Mouse (Mus musculus): ENCODE results near the gene Scaf1. TPM values are rescaled to one million over a fixed set of nuclear protein-coding genes. Genes with fewer than 3 reads are reported as not detected.

Gene Scaf1
- polyA plus RNA-seq, 1 experiment from 2014 or later: 40.0 TPM

DNA sequence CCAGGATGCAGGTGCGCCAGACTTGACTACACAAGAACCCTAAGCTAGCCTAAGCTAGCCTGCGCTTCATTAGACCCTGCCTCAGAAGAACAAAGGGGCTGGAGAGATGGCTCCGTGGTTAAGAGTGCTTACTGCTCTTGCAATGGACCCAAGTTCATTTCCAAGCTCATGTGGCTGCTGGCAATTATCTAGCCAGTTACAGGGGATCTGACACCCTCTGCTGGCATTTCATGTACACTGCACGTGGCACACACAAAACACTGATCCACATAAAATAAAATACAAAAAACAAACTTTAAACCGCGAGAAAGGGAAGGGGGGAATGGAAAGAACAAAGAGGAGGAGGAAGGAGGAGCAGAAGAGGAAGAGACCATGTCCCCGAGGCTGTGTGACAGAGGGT is 58.0 kb downstream of the Scaf1 start:
- Histone ChIP-seq H3K9me3 (replicated peaks; ENCODE audit: control insufficient read depth, low read length) (no peaks in the 10 kb centered on the region), H3K4me2 (ENCODE audit: low read depth, low read length) (no peak overlapping the region), H3K4me1 (ENCODE audit: control insufficient read depth, insufficient read depth, low read length) (no peaks in the 10 kb centered on the region), H3K27ac (replicated peaks; ENCODE audit: low read depth, low read length) (no peak overlapping the region), H3K9ac (replicated peaks; ENCODE audit: low read length) (no peak overlapping the region), H3K36me3 (replicated peaks; ENCODE audit: control insufficient read depth, insufficient read depth, low read depth, low read length) (no peaks in the 10 kb centered on the region), H3K4me3 (ENCODE audit: low read depth, low read length) (no peak overlapping the region), H3K27me3 (ENCODE audit: control insufficient read depth, insufficient read depth, low read length) (no peaks in the 10 kb centered on the region)
- no peak for ATAC-seq (replicated peaks; ENCODE audit: insufficient number of reproducible peaks, low FRiP score, low TSS enrichment, low read depth)
- peak; percentile 64 for DNase-seq (ENCODE audit: low spot score)
- 60% methylated on average over 7 of the region's 7 CpGs for WGBS

GRCm38 (mm10) chr7:44957183-44957835 is 58.9 kb downstream of the Scaf1 start:
- no peaks in the 10 kb centered on the region for H3K4me1 ChIP-seq (ENCODE audit: control insufficient read depth, insufficient read depth, low read length)
- H3K36me3 ChIP-seq (replicated peaks; ENCODE audit: control insufficient read depth, insufficient read depth, low read depth, low read length): no peaks in the 10 kb centered on the region
- no peak overlapping the region for H3K9ac ChIP-seq (replicated peaks; ENCODE audit: low read length)
- no peak for ATAC-seq (replicated peaks; ENCODE audit: insufficient number of reproducible peaks, low FRiP score, low TSS enrichment, low read depth)
- H3K4me3 ChIP-seq (ENCODE audit: low read depth, low read length): no peak overlapping the region
- H3K27me3 ChIP-seq (ENCODE audit: control insufficient read depth, insufficient read depth, low read length): no peaks in the 10 kb centered on the region
- no peak overlapping the region for H3K4me2 ChIP-seq (ENCODE audit: low read depth, low read length)
- WGBS: 69% methylated on average over 20 of the region's 20 CpGs
- DNase-seq (ENCODE audit: low spot score): no peak
- no peak overlapping the region for H3K27ac ChIP-seq (replicated peaks; ENCODE audit: low read depth, low read length)
- no peaks in the 10 kb centered on the region for H3K9me3 ChIP-seq (replicated peaks; ENCODE audit: control insufficient read depth, low read length)

DNA sequence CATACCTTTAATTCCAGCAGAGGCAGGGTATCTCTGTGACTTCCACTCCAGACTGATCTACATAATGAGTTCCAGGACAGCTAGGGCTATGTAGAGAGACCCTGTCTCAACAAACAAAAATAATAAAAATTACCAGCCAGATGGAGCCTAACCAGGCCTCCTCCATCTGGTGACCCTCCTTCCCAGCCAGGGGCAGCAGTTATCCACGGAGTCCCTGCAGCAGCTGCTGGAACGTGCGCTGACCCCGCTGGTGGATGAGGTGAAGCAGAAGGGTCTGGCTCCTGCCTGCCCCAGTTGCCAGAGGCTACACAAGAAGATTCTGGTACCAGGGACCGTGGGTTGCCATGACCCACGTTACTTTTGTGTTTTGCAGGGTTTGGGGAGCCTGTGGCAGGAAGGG is 59.9 kb downstream of the Scaf1 start:
- ATAC-seq (replicated peaks; ENCODE audit: insufficient number of reproducible peaks, low FRiP score, low TSS enrichment, low read depth) (no peak), DNase-seq (ENCODE audit: low spot score) (no peak)
- H3K9ac ChIP-seq (replicated peaks; ENCODE audit: low read length): no peak overlapping the region

GRCm38 (mm10) chr7:44955628-44956027 is 60.5 kb downstream of the Scaf1 start:
- peak; percentile 56 for DNase-seq (ENCODE audit: low spot score)
- Histone ChIP-seq H3K27me3 (ENCODE audit: control insufficient read depth, insufficient read depth, low read length) (peaks cover 8% of the 10 kb centered on the region), H3K4me1 (ENCODE audit: control insufficient read depth, insufficient read depth, low read length) (peaks cover 6% of the 10 kb centered on the region; the same call in 1 of the 2 replicates), H3K4me2 (ENCODE audit: low read depth, low read length) (no peak overlapping the region), H3K36me3 (replicated peaks; ENCODE audit: control insufficient read depth, insufficient read depth, low read depth, low read length) (no peaks in the 10 kb centered on the region), H3K9me3 (replicated peaks; ENCODE audit: control insufficient read depth, low read length) (no peaks in the 10 kb centered on the region), H3K4me3 (ENCODE audit: low read depth, low read length) (no peak overlapping the region), H3K27ac (replicated peaks; ENCODE audit: low read depth, low read length) (no peak overlapping the region), H3K9ac (replicated peaks; ENCODE audit: low read length) (no peak overlapping the region)
- ATAC-seq (replicated peaks; ENCODE audit: insufficient number of reproducible peaks, low FRiP score, low TSS enrichment, low read depth): no peak
- WGBS: 53% methylated on average over 5 of the region's 5 CpGs

More for the DNA sequence above, 59.9 kb downstream of the Scaf1 start:
- WGBS: 48% methylated on average over 6 of the region's 6 CpGs
- H3K36me3 ChIP-seq (replicated peaks; ENCODE audit: control insufficient read depth, insufficient read depth, low read depth, low read length): no peaks in the 10 kb centered on the region
- H3K9me3 ChIP-seq (replicated peaks; ENCODE audit: control insufficient read depth, low read length): no peaks in the 10 kb centered on the region
- H3K4me3 ChIP-seq (ENCODE audit: low read depth, low read length): no peak overlapping the region
- peaks cover 5% of the 10 kb centered on the region for H3K27me3 ChIP-seq (ENCODE audit: control insufficient read depth, insufficient read depth, low read length)
- no peak overlapping the region for H3K4me2 ChIP-seq (ENCODE audit: low read depth, low read length)
- H3K27ac ChIP-seq (replicated peaks; ENCODE audit: low read depth, low read length): no peak overlapping the region
- peaks cover 6% of the 10 kb centered on the region; the same call in 1 of the 2 replicates for H3K4me1 ChIP-seq (ENCODE audit: control insufficient read depth, insufficient read depth, low read length)

- Histone ChIP-seq H3K27me3 (ENCODE audit: control insufficient read depth, insufficient read depth, low read length) (peaks cover 15% of the 10 kb centered on the region), H3K4me2 (ENCODE audit: low read depth, low read length) (no peak overlapping the region), H3K4me1 (ENCODE audit: control insufficient read depth, insufficient read depth, low read length) (peaks cover 6% of the 10 kb centered on the region; the same call in 1 of the 2 replicates), H3K27ac (replicated peaks; ENCODE audit: low read depth, low read length) (no peak overlapping the region), H3K9me3 (replicated peaks; ENCODE audit: control insufficient read depth, low read length) (no peaks in the 10 kb centered on the region), H3K36me3 (replicated peaks; ENCODE audit: control insufficient read depth, insufficient read depth, low read depth, low read length) (no peaks in the 10 kb centered on the region), H3K4me3 (ENCODE audit: low read depth, low read length) (no peak overlapping the region), H3K9ac (replicated peaks; ENCODE audit: low read length) (no peak overlapping the region)
- DNase-seq (ENCODE audit: low spot score) (no peak), ATAC-seq (replicated peaks; ENCODE audit: insufficient number of reproducible peaks, low FRiP score, low TSS enrichment, low read depth) (no peak)
- 81% methylated on average over 12 of the region's 12 CpGs for WGBS
Measured at GRCm38 (mm10) chr7:44954091-44954885, 61.9 kb downstream of the Scaf1 start.

GRCm38 (mm10) chr7:44953561-44953960 is 62.6 kb downstream of the Scaf1 start:
- Histone ChIP-seq H3K9me3 (replicated peaks; ENCODE audit: control insufficient read depth, low read length) (no peaks in the 10 kb centered on the region), H3K27ac (replicated peaks; ENCODE audit: low read depth, low read length) (no peak overlapping the region), H3K9ac (replicated peaks; ENCODE audit: low read length) (no peak overlapping the region), H3K4me3 (ENCODE audit: low read depth, low read length) (no peak overlapping the region), H3K4me1 (ENCODE audit: control insufficient read depth, insufficient read depth, low read length) (peaks cover 6% of the 10 kb centered on the region; the same call in 1 of the 2 replicates), H3K27me3 (ENCODE audit: control insufficient read depth, insufficient read depth, low read length) (peaks cover 15% of the 10 kb centered on the region), H3K36me3 (replicated peaks; ENCODE audit: control insufficient read depth, insufficient read depth, low read depth, low read length) (no peaks in the 10 kb centered on the region), H3K4me2 (ENCODE audit: low read depth, low read length) (no peak overlapping the region)
- ATAC-seq (replicated peaks; ENCODE audit: insufficient number of reproducible peaks, low FRiP score, low TSS enrichment, low read depth): no peak
- no peak for DNase-seq (ENCODE audit: low spot score)
- 51% methylated on average over 14 of the region's 14 CpGs for WGBS

Small RNAs within 50 kb of the gene (microRNA-seq; reads per million reads assigned to microRNA genes)
- gene Mir7054 (ENCODE audit: borderline number of aligned reads): not detected

Other genes starting within 250 kb of the Scaf1 start
- gene Nup62, start 200.3 kb downstream of the Scaf1 start, polyA plus RNA-seq (2014; fragmentation: Nextera tagmentation; extraction: Ambion mirVana): 66.9 and 72.6 TPM in 2 replicates
- 0.52 and 1.9 TPM in 2 replicates for gene Il4i1, start 200.0 kb downstream of the Scaf1 start, polyA plus RNA-seq (2014; fragmentation: Nextera tagmentation; extraction: Ambion mirVana)
- 2.9 and 3.1 TPM in 2 replicates for gene Atf5, start 199.7 kb downstream of the Scaf1 start, polyA plus RNA-seq (2014; fragmentation: Nextera tagmentation; extraction: Ambion mirVana)
- gene Akt1s1, start 167.4 kb downstream of the Scaf1 start, polyA plus RNA-seq (2014; fragmentation: Nextera tagmentation; extraction: Ambion mirVana): 32.4 and 42.5 TPM in 2 replicates
- gene Tbc1d17, start 167.3 kb downstream of the Scaf1 start, polyA plus RNA-seq (2014; fragmentation: Nextera tagmentation; extraction: Ambion mirVana): 55.1 and 75.1 TPM in 2 replicates
- gene Pnkp, start 159.2 kb downstream of the Scaf1 start, polyA plus RNA-seq (2014; fragmentation: Nextera tagmentation; extraction: Ambion mirVana): 21.6 and 25.3 TPM in 2 replicates
- gene Ptov1, start 146.6 kb downstream of the Scaf1 start, polyA plus RNA-seq (2014; fragmentation: Nextera tagmentation; extraction: Ambion mirVana): 350 and 370 TPM in 2 replicates
- gene Med25, start 123.7 kb downstream of the Scaf1 start, polyA plus RNA-seq (2014; fragmentation: Nextera tagmentation; extraction: Ambion mirVana): 44.5 and 50.3 TPM in 2 replicates
- gene Fuz, start 120.3 kb downstream of the Scaf1 start, polyA plus RNA-seq (2014; fragmentation: Nextera tagmentation; extraction: Ambion mirVana): 11.8 and 13.2 TPM in 2 replicates
- 70.1 and 70.3 TPM in 2 replicates for gene Ap2a1, start 86.9 kb downstream of the Scaf1 start, polyA plus RNA-seq (2014; fragmentation: Nextera tagmentation; extraction: Ambion mirVana)
- 0.21 TPM in 1 of 2 replicates, not detected in the other for gene Tsks, start 73.2 kb downstream of the Scaf1 start, polyA plus RNA-seq (2014; fragmentation: Nextera tagmentation; extraction: Ambion mirVana)
- gene Cpt1c, start 41.5 kb downstream of the Scaf1 start, polyA plus RNA-seq (2014; fragmentation: Nextera tagmentation; extraction: Ambion mirVana): 14.3 and 17.1 TPM in 2 replicates
- gene Prmt1, start 29.8 kb downstream of the Scaf1 start, polyA plus RNA-seq (2014; fragmentation: Nextera tagmentation; extraction: Ambion mirVana): 289 and 293 TPM in 2 replicates
- 62.4 and 71.9 TPM in 2 replicates for gene Irf3, start 18.7 kb downstream of the Scaf1 start, polyA plus RNA-seq (2014; fragmentation: Nextera tagmentation; extraction: Ambion mirVana)
- 69.9 and 71.7 TPM in 2 replicates for gene Bcl2l12, start 17.7 kb downstream of the Scaf1 start, polyA plus RNA-seq (2014; fragmentation: Nextera tagmentation; extraction: Ambion mirVana)
- gene Rras, start 1.6 kb upstream of the Scaf1 start, polyA plus RNA-seq (2014; fragmentation: Nextera tagmentation; extraction: Ambion mirVana): 18.5 and 23.9 TPM in 2 replicates
- gene Prr12, start 36.5 kb upstream of the Scaf1 start, polyA plus RNA-seq (2014; fragmentation: Nextera tagmentation; extraction: Ambion mirVana): 10.9 and 11.8 TPM in 2 replicates
- gene Nosip, start 46.1 kb upstream of the Scaf1 start, polyA plus RNA-seq (2014; fragmentation: Nextera tagmentation; extraction: Ambion mirVana): 59.2 and 63.8 TPM in 2 replicates
- 17.9 and 20.3 TPM in 2 replicates for gene Prrg2, start 46.3 kb upstream of the Scaf1 start, polyA plus RNA-seq (2014; fragmentation: Nextera tagmentation; extraction: Ambion mirVana)
- 221 and 234 TPM in 2 replicates for gene Rcn3, start 75.9 kb upstream of the Scaf1 start, polyA plus RNA-seq (2014; fragmentation: Nextera tagmentation; extraction: Ambion mirVana)
- gene Fcgrt, start 87.5 kb upstream of the Scaf1 start, polyA plus RNA-seq (2014; fragmentation: Nextera tagmentation; extraction: Ambion mirVana): 12.6 TPM in 2 replicates
- gene Rps11, start 108.1 kb upstream of the Scaf1 start, polyA plus RNA-seq (2014; fragmentation: Nextera tagmentation; extraction: Ambion mirVana): 1,561 and 1,602 TPM in 2 replicates
- gene Rpl13a, start 112.4 kb upstream of the Scaf1 start, polyA plus RNA-seq (2014; fragmentation: Nextera tagmentation; extraction: Ambion mirVana): 1,418 and 1,436 TPM in 2 replicates
- gene Gm45713, start 119.9 kb upstream of the Scaf1 start, polyA plus RNA-seq (2014; fragmentation: Nextera tagmentation; extraction: Ambion mirVana): 0.20 TPM in 1 of 2 replicates, not detected in the other
- gene Flt3l, start 120.1 kb upstream of the Scaf1 start, polyA plus RNA-seq (2014; fragmentation: Nextera tagmentation; extraction: Ambion mirVana): 0.52 and 0.67 TPM in 2 replicates
- gene Pih1d1, start 137.9 kb upstream of the Scaf1 start, polyA plus RNA-seq (2014; fragmentation: Nextera tagmentation; extraction: Ambion mirVana): 102 and 104 TPM in 2 replicates
- gene Aldh16a1, start 138.2 kb upstream of the Scaf1 start, polyA plus RNA-seq (2014; fragmentation: Nextera tagmentation; extraction: Ambion mirVana): 32.3 and 39.1 TPM in 2 replicates
- gene Slc17a7, start 147.6 kb upstream of the Scaf1 start, polyA plus RNA-seq (2014; fragmentation: Nextera tagmentation; extraction: Ambion mirVana): 1.1 and 1.6 TPM in 2 replicates
- gene Gfy, start 163.2 kb upstream of the Scaf1 start, polyA plus RNA-seq (2014; fragmentation: Nextera tagmentation; extraction: Ambion mirVana): 0.52 and 0.81 TPM in 2 replicates
- gene Pth2, start 164.6 kb upstream of the Scaf1 start, polyA plus RNA-seq (2014; fragmentation: Nextera tagmentation; extraction: Ambion mirVana): not detected in 2 replicates
- 0.41 and 0.42 TPM in 2 replicates for gene Ccdc155, start 188.5 kb upstream of the Scaf1 start, polyA plus RNA-seq (2014; fragmentation: Nextera tagmentation; extraction: Ambion mirVana)
- 1.8 and 2.3 TPM in 2 replicates for gene Dkkl1, start 195.8 kb upstream of the Scaf1 start, polyA plus RNA-seq (2014; fragmentation: Nextera tagmentation; extraction: Ambion mirVana)
- gene Tead2, start 199.4 kb upstream of the Scaf1 start, polyA plus RNA-seq (2014; fragmentation: Nextera tagmentation; extraction: Ambion mirVana): 276 and 285 TPM in 2 replicates
- 0.86 and 1.1 TPM in 2 replicates for gene Cd37, start 222.8 kb upstream of the Scaf1 start, polyA plus RNA-seq (2014; fragmentation: Nextera tagmentation; extraction: Ambion mirVana)
- 0.21 TPM in 1 of 2 replicates, not detected in the other for gene Slc6a16, start 224.7 kb upstream of the Scaf1 start, polyA plus RNA-seq (2014; fragmentation: Nextera tagmentation; extraction: Ambion mirVana)

All from embryonic facial prominence, embryonic 11.5 days (tissue).